Mouse (Mus musculus) T-helper 2 cell (primary cell): ENCODE data around the gene Dgkg.

Experiments used
- in situ Hi-C: fragments of 300-600 bp; cut with MboI, MseI; formaldehyde crosslinking; loops from one replicate; pipeline ENCODE4 v1.15.1; 2025; ENCODE audit warnings: high pct_unique_total_duplicates

Dgkg gene

DNA sequence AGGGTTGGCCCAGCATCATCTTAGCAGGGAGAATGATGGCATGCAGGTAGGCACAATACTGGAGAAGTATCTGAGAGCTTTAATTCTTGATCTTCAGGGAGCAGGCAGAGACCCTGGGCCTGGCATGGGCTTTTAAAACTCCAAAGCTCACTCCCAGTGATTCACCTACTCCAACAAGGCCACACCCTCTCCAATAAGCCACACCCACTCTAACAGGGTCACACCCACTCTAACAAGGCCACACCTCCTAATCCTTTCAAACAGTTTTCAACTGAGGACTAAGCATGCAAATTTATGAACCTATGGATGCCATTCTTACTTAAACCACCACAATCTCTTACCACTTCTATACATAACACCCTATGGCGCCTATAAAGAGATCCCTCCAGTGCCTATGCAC lies 11.8 kb downstream of the Dgkg start:
- in situ Hi-C loops: no loop called here

GRCm38 (mm10) chr16:22643460-22643859 lies 13.6 kb downstream of the Dgkg start:
- in situ Hi-C loops: no loop called here

GRCm38 (mm10) chr16:22642953-22643352 lies 14.1 kb downstream of the Dgkg start:
- in situ Hi-C loops: no loop called here

- in situ Hi-C loops: no loop called here
Measured at GRCm38 (mm10) chr16:22642054-22642453, 15.0 kb downstream of the Dgkg start.

GRCm38 (mm10) chr16:22641588-22641987 lies 15.4 kb downstream of the Dgkg start:
- in situ Hi-C loops: no loop called here

GRCm38 (mm10) chr16:22637311-22637710 lies 19.7 kb downstream of the Dgkg start:
- in situ Hi-C loops: no loop called here

DNA sequence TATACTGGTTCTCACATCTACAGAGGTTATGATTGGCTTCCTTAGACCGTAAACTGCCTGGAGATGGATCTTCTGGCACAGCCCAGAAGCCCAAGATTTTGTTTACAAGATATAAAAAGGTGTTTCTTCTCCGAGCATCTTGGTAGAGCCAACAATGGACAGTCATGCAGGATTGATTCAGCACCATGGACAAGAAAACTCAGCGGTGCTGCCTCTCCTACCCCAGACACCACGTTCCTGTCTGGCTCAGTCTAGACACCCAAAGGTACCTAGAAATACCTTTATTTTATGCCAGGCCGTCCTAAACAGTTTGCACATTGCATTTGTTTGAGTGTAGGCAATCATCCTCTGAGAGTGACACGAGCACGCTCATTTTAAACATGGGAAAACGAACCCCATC lies 21.3 kb downstream of the Dgkg start:
- in situ Hi-C loops: no loop called here

- in situ Hi-C loops: no loop called here
Measured at GRCm38 (mm10) chr16:22633063-22633462, 24.0 kb downstream of the Dgkg start.

GRCm38 (mm10) chr16:22630351-22630750 lies 26.7 kb downstream of the Dgkg start:
- in situ Hi-C loops: no loop called here

GRCm38 (mm10) chr16:22629900-22630299 lies 27.1 kb downstream of the Dgkg start:
- in situ Hi-C loops: no loop called here

GRCm38 (mm10) chr16:22625987-22626386 lies 31.0 kb downstream of the Dgkg start:
- in situ Hi-C loops: no loop called here

- in situ Hi-C loops: no loop called here
Measured at GRCm38 (mm10) chr16:22625412-22625811, 31.6 kb downstream of the Dgkg start.

- in situ Hi-C loops: no loop called here
Measured at GRCm38 (mm10) chr16:22622286-22622685, 34.7 kb downstream of the Dgkg start.

DNA sequence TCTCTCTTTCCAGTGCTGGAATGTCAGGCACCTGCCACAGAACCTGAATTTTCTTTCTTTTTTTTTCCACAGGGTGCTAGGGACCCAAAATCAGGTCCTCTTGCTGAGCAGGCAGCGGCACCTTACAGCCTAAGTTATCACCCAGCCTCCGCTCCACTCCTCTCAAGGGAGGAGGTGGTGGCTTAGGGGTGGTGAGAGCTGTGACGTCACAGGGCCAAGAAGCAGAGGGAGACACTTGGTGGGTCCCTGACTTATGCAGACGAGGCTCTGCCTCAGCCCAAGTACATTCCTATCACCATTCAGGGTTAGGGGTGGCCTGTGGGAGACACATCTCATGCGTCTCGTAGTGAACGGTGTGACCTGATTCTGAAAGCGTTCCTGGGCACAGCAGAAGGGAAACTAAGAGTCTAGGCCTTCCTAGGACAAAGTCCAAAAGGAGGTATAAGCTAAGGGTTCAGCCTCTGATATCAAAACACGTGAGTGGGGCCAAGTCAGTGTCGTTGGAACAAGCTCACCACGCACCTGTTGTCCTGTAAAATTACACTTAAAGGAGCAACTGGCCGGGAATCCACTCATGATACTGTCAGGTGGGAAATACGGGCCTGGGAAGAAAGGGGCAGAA lies 35.6 kb downstream of the Dgkg start:
- in situ Hi-C loops: no loop called here

GRCm38 (mm10) chr16:22618424-22619056 lies 38.5 kb downstream of the Dgkg start:
- in situ Hi-C loops: no loop called here

GRCm38 (mm10) chr16:22615805-22616204 lies 41.2 kb downstream of the Dgkg start:
- in situ Hi-C loops: no loop called here

GRCm38 (mm10) chr16:22613186-22614073 lies 43.6 kb downstream of the Dgkg start:
- in situ Hi-C loops: no loop called here

DNA sequence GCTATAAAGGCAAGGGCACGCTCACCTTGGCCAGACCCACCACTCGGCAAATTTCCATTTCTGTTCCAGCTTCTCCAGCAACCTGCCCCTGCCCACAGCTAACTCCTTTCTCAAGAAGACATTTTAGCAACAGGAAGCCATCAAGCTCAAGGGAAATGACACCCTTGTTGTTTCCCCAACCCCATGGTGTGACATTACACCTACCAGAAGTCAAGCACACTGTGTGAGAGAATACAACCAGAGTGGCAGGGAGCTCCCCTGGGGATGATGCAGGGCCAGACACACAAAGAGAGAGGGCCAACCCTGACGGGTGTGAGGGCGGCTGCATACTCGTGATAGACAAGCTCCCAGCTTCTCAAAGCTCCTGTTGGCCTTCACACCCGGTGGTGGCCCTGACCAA lies 49.0 kb downstream of the Dgkg start:
- in situ Hi-C loops: no loop called here

DNA sequence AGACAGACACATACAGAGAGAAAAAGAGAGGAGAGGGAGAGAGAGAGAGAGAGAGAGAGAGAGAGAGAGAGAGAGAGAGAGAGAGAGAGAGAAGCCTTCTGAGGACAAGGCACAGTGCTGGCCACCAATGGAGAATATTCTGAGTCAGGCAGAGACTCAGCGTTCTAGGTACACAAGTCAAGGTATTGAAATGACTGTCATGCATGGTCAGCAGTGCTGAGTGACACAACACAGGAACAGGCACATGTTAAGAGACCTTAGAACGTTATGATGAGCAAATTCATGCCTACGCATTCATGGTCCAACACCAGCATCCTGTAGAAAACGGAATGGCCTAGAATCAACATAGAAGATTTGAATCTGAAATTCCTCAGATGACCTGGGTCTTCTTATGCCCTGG lies 50.0 kb downstream of the Dgkg start:
- in situ Hi-C loops: no loop called here

- in situ Hi-C loops: no loop called here
Measured at GRCm38 (mm10) chr16:22602399-22602798, 54.6 kb downstream of the Dgkg start.

- in situ Hi-C loops: no loop called here
Measured at GRCm38 (mm10) chr16:22601756-22602155, 55.3 kb downstream of the Dgkg start.

DNA sequence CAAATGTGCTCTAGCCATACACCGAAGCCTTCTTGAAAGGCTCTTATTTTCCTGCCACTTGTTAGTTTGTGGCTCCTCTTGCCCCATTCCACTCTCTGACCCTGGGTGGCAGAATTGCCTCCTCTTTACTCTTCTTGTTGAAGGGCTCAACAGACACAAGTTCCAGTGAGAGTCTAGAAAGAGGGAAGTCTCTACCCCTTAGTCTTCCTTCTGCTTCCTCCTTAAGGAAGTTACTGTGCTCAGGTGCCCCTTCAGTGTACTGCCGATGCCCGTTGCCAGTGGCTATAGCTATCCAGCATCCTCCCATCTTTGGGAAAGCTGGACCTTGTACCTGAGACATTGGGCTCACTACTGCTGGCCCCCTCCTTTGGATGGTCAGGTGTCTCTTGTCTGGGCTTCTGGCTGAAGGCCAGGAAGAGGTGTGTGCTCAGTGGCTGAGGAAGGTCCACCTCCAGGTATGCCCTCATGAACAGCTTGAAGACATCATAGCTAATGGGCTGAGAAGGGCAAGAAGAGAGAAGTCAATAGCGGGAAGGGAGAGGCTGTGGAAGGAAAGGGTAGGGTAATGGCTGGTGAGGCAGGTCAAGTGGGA lies 56.8 kb downstream of the Dgkg start:
- in situ Hi-C loops: no loop called here
